Mouse (Mus musculus) megakaryocyte, embryonic 14.5 days (primary cell): ENCODE measurements around the gene Tmem256.

Experiments
- FLI1 ChIP-seq: IDR thresholded peaks from 2 replicates; pipeline ENCODE4 v1.6.1; 2012; ENCODE audit warnings: low read length, inconsistent platforms, mixed read lengths
- GATA1 ChIP-seq: IDR thresholded peaks from 3 replicates; pipeline ENCODE4 v1.6.1; 2012; ENCODE audit warnings: mixed read lengths, low read length, inconsistent platforms, borderline replicate concordance

- TF ChIP-seq FLI1: no peak
- no peak for TF ChIP-seq GATA1
Measured at GRCm38 (mm10) chr11:69838714-69839104, 395 bp downstream of the Tmem256 start.
